Mouse (Mus musculus): Measurements from ENCODE around the gene Gnl2.
A peak's percentile ranks its signal among the peaks of the same experiment; 100 is the strongest.

DNA sequence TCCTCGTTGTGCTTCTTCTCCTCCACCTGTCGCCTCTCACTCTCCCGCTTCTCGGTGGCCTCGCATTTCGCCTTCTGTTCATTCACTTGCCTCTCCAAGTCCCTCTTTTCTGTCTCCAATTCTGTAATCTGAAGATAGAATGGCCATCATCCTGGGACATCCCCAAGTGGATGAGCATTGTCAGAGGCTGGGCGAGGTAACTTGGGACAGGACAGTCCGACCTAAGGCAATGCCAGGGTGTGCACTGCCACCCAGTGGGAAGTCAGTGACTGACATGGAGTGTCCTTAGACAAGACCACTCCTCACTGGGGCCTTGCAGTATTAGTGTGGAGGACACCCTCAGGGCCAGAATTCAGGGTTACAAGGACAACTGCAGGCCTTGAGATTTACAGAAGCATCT is 42.6 kb downstream of the Gnl2 start:
- TF ChIP-seq POLR2A (IDR thresholded peaks at IDR 0.05; ENCODE audit: low read depth, low read length): no peak
- peak; percentile 87 for TF ChIP-seq CTCF (conservative IDR thresholded peaks at IDR 0.05; ENCODE audit: insufficient read depth, insufficient read length, low read depth, low read length)

Measured in kidney, adult 2 months (tissue).